Mouse (Mus musculus) v-Abl transformed pro-B cells (cell line): ENCODE data around the gene Inpp5b.

ENCODE experiments used
- in situ Hi-C, 2 experiments: fragments of 400-800 bp; cut with MboI; formaldehyde crosslinking; loops; one replicate each; pipeline ENCODE4 v1.15.1; 2025; ENCODE audit not compliant: unreplicated experiment in 2 of 2

The Inpp5b gene

GRCm38 (mm10) chr4:124708200-124708517 is 33.5 kb upstream of the Inpp5b start:
- in situ Hi-C loops, result loop anchor here (25.0 kb wide), 3 partner anchors 354 to 1846 kb away; partner anchors contain the start of genes Dnali1 (in 1 of the 2), Heyl (in 1 of the 2) and Snip1 (in 1 of the 2)

GRCm38 (mm10) chr4:124708518-124709477 is 32.9 kb upstream of the Inpp5b start:
- in situ Hi-C loops, result loop anchor here (25.0 kb wide), 3 partner anchors 354 to 1846 kb away; partner anchors contain the start of genes Dnali1 (in 1 of the 2), Heyl (in 1 of the 2) and Snip1 (in 1 of the 2)

- in situ Hi-C loops, result loop anchor here (5.0 to 25.0 kb wide), 6 partner anchors 95 to 1848 kb away; partner anchors contain the start of genes Dnali1 (in 1 of the 2), Heyl (in 1 of the 2), Mtf1 (in 1 of the 2) and Snip1 (in 1 of the 2)
Observed at GRCm38 (mm10) chr4:124709961-124710446, 31.6 kb upstream of the Inpp5b start.

GRCm38 (mm10) chr4:124710776-124711291 is 30.8 kb upstream of the Inpp5b start:
- in situ Hi-C loops, result loop anchor here (5.0 to 25.0 kb wide), 6 partner anchors 94 to 1849 kb away; partner anchors contain the start of genes Dnali1 (in 1 of the 2), Heyl (in 1 of the 2), Mtf1 (in 1 of the 2) and Snip1 (in 1 of the 2)

- in situ Hi-C loops, result loop anchor here (5.0 to 25.0 kb wide), 6 partner anchors 92 to 1850 kb away; partner anchors contain the start of genes Dnali1 (in 1 of the 2), Heyl (in 1 of the 2), Mtf1 (in 1 of the 2) and Snip1 (in 1 of the 2)
Observed at GRCm38 (mm10) chr4:124712618-124713017, 29.0 kb upstream of the Inpp5b start.

- in situ Hi-C loops, result loop anchor here (5.0 to 25.0 kb wide), 6 partner anchors 91 to 1852 kb away; partner anchors contain the start of genes Dnali1 (in 1 of the 2), Heyl (in 1 of the 2), Mtf1 (in 1 of the 2) and Snip1 (in 1 of the 2)
Observed at GRCm38 (mm10) chr4:124713850-124714249, 27.8 kb upstream of the Inpp5b start.

- in situ Hi-C loops, result loop anchor here (5.0 to 25.0 kb wide), 7 partner anchors 37 to 1853 kb away; partner anchors contain the start of genes Dnali1 (in 1 of the 2), Heyl (in 1 of the 2), Mtf1 (in 1 of the 2) and Snip1 (in 1 of the 2)
Observed at GRCm38 (mm10) chr4:124714545-124715481, 26.8 kb upstream of the Inpp5b start, which contains the start of gene Sf3a3. Gene Sf3a3, plus strand, starts transcription at chr4:124714776.

- in situ Hi-C loops, result loop anchor here (5.0 to 25.0 kb wide), 6 partner anchors 33 to 1857 kb away; partner anchors contain the start of genes Dnali1 (in 1 of the 2), Heyl (in 1 of the 2), Mtf1 (in 1 of the 2) and Snip1 (in 1 of the 2)
Observed at GRCm38 (mm10) chr4:124719101-124719500, 22.5 kb upstream of the Inpp5b start.

- in situ Hi-C loops, result no loop called here
Observed at GRCm38 (mm10) chr4:124726121-124726520, 15.5 kb upstream of the Inpp5b start.

- in situ Hi-C loops, result no loop called here
Observed at GRCm38 (mm10) chr4:124736952-124737351, 4.7 kb upstream of the Inpp5b start.

GRCm38 (mm10) chr4:124737486-124737885 is 4.2 kb upstream of the Inpp5b start:
- in situ Hi-C loops, result no loop called here

- in situ Hi-C loops, result no loop called here
Observed at GRCm38 (mm10) chr4:124738013-124738412, 3.6 kb upstream of the Inpp5b start.

GRCm38 (mm10) chr4:124738783-124739182 is 2.9 kb upstream of the Inpp5b start:
- in situ Hi-C loops, result no loop called here

GRCm38 (mm10) chr4:124742839-124743238 is 1.2 kb downstream of the Inpp5b start:
- in situ Hi-C loops, result no loop called here

- in situ Hi-C loops, result no loop called here
Observed at GRCm38 (mm10) chr4:124746577-124746976, 4.9 kb downstream of the Inpp5b start.

- in situ Hi-C loops, result no loop called here
Observed at GRCm38 (mm10) chr4:124747851-124748250, 6.2 kb downstream of the Inpp5b start.

GRCm38 (mm10) chr4:124751300-124752250 is 9.9 kb downstream of the Inpp5b start:
- in situ Hi-C loops, result loop anchor here in 1 of 2 experiments (5.0 kb wide), 1 partner anchor 34 kb away; no protein-coding TSS in a partner anchor
